Mouse (Mus musculus): Measurements from ENCODE around the gene Rif1. TPM values are rescaled to one million over a fixed set of nuclear protein-coding genes. Genes with fewer than 3 reads are reported as not detected.

The Rif1 gene
- polyA plus RNA-seq, 1 experiment from 2014 or later, result 34.2 TPM

Other genes starting within 250 kb of the Rif1 start
- gene Rbm43, start 137.7 kb upstream of the Rif1 start, polyA plus RNA-seq (2014; fragmentation: Nextera tagmentation; extraction: Ambion mirVana), result 5.3 and 6.0 TPM in 2 replicates
- 3.5 and 5.3 TPM in 2 replicates for gene Nmi, start 99.3 kb upstream of the Rif1 start, polyA plus RNA-seq (2014; fragmentation: Nextera tagmentation; extraction: Ambion mirVana)
- gene Tnfaip6, start 34.8 kb upstream of the Rif1 start, polyA plus RNA-seq (2014; fragmentation: Nextera tagmentation; extraction: Ambion mirVana), result 2.7 and 3.9 TPM in 2 replicates

Data from midbrain, embryonic 14.5 days (tissue).